Mouse (Mus musculus): ENCODE measurements at regions not wholly inside any gene's neighbourhood (a gene's known extent, or its start where the extent isn't known, plus 50 kb on each side); places are given as distances from the start of the nearest gene placed in this dataset.

GRCm38 (mm10) chr4:89362650-89363049 lies 51.8 kb upstream of the Cdkn2b start:
- TF ChIP-seq CTCF (IDR thresholded peaks at IDR 0.05; ENCODE audit: low read depth) (no peak), EP300 (IDR thresholded peaks at IDR 0.05; ENCODE audit: low read depth) (no peak)
